Mouse (Mus musculus) erythroblast, embryonic 14.5 days (primary cell): ENCODE measurements around the gene Cenpn.

Experiments
- GATA1 ChIP-seq: IDR thresholded peaks from 2 replicates; pipeline ENCODE4 v1.6.1; 2012; ENCODE audit warnings: low read length, inconsistent platforms, mixed read lengths
- TAL1 ChIP-seq: IDR thresholded peaks from 3 replicates; pipeline ENCODE4 v1.6.1; 2012; ENCODE audit warnings: low read length, inconsistent platforms, mixed read lengths

GRCm38 (mm10) chr8:116873986-116874385, 47.5 kb upstream of the Cenpn start:
- TF ChIP-seq GATA1 (no peak), TAL1 (no peak)
